Mouse (Mus musculus) heart, embryonic 14.5 days (tissue): Measurements from ENCODE around the gene Rfc2. TPM values are rescaled to one million over a fixed set of nuclear protein-coding genes. Genes with fewer than 3 reads are reported as not detected.

ENCODE experiments used
- ATAC-seq: fragments of 200-750 bp; cut with Nextera tagmentation; 2 replicates; pipeline ENCODE4 v1.8.0; 2017; ENCODE audit warnings: low read depth, moderate TSS enrichment; ENCODE audit not compliant: insufficient number of reproducible peaks, insufficient read depth, low FRiP score
- H3K27ac ChIP-seq, 2 experiments: fragments of 200-500 bp in 1 of 2; fragments of 300-500 bp in 1 of 2; sonication (generic) in 1 of 2; replicated peaks in 1 of 2; 2 replicates each; pipeline ENCODE4 v1.5.1; 2012 to 2014; ENCODE audit warnings: low read depth in 2 of 2, low read length in 2 of 2, control low read depth in 1 of 2, mild to moderate bottlenecking in 1 of 2, mixed read lengths in 1 of 2; ENCODE audit not compliant: control insufficient read depth in 1 of 2, insufficient read depth in 1 of 2
- H3K27me3 ChIP-seq: fragments of 300-500 bp; sonication (generic); 2 replicates; pipeline ENCODE4 v1.6.1; 2014; ENCODE audit warnings: mild to moderate bottlenecking, low read length, control low read depth; ENCODE audit not compliant: control insufficient read depth, insufficient read depth
- H3K36me3 ChIP-seq: fragments of 300-500 bp; sonication (generic); 2 replicates; pipeline ENCODE4 v1.6.1; 2014; ENCODE audit warnings: mild to moderate bottlenecking, control low read depth, low read length, mixed read lengths; ENCODE audit not compliant: control insufficient read depth, insufficient read depth
- H3K4me1 ChIP-seq, 2 experiments: fragments of 200-500 bp in 1 of 2; fragments of 300-500 bp in 1 of 2; sonication (generic) in 1 of 2; 2 replicates each; pipeline ENCODE4 v1.6.1; 2012 to 2014; ENCODE audit warnings: low read length in 2 of 2, control low read depth in 1 of 2, mixed read lengths in 1 of 2; ENCODE audit not compliant: control insufficient read depth in 2 of 2, insufficient read depth in 2 of 2
- H3K4me2 ChIP-seq: fragments of 300-500 bp; sonication (generic); 2 replicates; pipeline ENCODE4 v1.6.1; 2014; ENCODE audit warnings: mild to moderate bottlenecking, low read length
- H3K4me3 ChIP-seq, 2 experiments: fragments of 200-500 bp in 1 of 2; fragments of 300-500 bp in 1 of 2; sonication (generic) in 1 of 2; 2 replicates each; pipeline ENCODE4 v1.5.1; 2012 to 2014; ENCODE audit warnings: low read length in 2 of 2, mild to moderate bottlenecking in 2 of 2, control low read depth in 1 of 2, low read depth in 1 of 2, moderate library complexity in 1 of 2; ENCODE audit not compliant: control insufficient read depth in 1 of 2, insufficient read depth in 1 of 2
- H3K9ac ChIP-seq: fragments of 300-500 bp; sonication (generic); 2 replicates; pipeline ENCODE4 v1.6.1; 2014; ENCODE audit warnings: mild to moderate bottlenecking, low read length
- H3K9me3 ChIP-seq: fragments of 300-500 bp; sonication (generic); 2 replicates; pipeline ENCODE4 v1.6.1; 2016; ENCODE audit warnings: low read length, control low read depth; ENCODE audit not compliant: control insufficient read depth
- WGBS: fragments of 180-500 bp; shearing (Covaris S2); extraction: QIAGEN DNeasy Blood & Tissue Kit; methylation state at CpG from one replicate; pipeline ENCODE4 v1.1.7; 2014; 5-methylcytosine and 5-hydroxymethylcytosine counted together
- polyA plus RNA-seq: library from polyadenylated mRNA; unstranded; fragments of >200 nt; fragmentation: Nextera tagmentation; extraction: Ambion mirVana; gene quantifications from 2 replicates; pipeline ENCODE4 v1.2.1, GENCODE M21; 2014

The Rfc2 gene
- 181 and 184 TPM in 2 replicates for polyA plus RNA-seq

DNA sequence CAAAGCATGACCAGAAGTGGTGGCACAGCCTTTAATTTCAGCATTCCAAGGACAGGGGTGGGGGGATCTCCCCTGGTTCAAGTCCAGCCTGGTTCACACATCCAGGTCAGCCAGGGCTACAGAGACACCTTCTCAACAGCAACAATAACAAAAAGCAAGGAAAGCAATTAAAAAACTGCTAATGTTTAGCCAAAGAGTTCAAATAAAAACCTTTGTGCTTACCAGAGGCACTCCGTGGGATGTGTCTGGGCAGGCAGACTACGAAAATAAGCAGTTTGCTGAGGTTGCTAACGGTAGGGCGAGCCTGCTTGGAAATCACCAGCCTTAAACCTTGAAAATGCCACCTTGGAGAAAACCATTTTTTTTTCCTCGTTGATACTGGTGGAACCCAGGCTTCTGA, at the start of gene Rfc2:
Gene Rfc2, plus strand, starts transcription at position 221 of the 400 bp plus-strand sequence.
- WGBS, result 82% methylated on average over 5 of the region's 5 CpGs
- Histone ChIP-seq H3K9me3 (no peaks in the 10 kb centered on the region), H3K4me1 (peaks cover 2 to 9% of the 10 kb centered on the region in 2 experiments; a peak in 3 of 4 replicates), H3K27ac (no peak within 1 kb of the TSS), H3K27me3 (no peaks in the 10 kb centered on the region), H3K4me2 (no peak within 1 kb of the TSS), H3K4me3 (no peak within 1 kb of the TSS), H3K9ac (no peak within 1 kb of the TSS), H3K36me3 (no peaks in the 10 kb centered on the region)
- ATAC-seq, result no peak

DNA sequence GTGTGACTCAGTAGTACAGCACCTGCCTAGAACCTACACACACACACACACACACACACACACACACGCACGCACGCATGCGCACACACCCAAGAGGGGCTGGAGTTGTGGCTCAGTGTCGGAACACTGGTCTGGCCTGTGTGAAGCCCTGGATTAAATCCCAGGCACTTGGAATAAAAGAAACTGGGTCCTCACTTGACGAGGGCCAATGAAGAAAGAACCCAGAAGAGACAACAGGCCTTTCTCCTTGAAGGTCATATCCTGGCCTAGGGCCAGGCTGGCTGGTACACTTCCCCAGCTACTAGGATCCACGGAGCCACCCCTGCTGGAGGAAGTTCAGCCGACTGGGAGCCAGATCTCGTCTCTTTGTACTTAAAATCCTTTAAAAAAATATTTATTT, 49.6 kb upstream of the Rfc2 start:
- Histone ChIP-seq H3K4me2 (no peak overlapping the region), H3K27ac (no peak overlapping the region), H3K27me3 (no peaks in the 10 kb centered on the region), H3K4me1 (peaks cover 2 to 4% of the 10 kb centered on the region in 2 experiments; a peak in 1 of 4 replicates), H3K4me3 (no peak overlapping the region), H3K9ac (no peak overlapping the region), H3K36me3 (peaks cover 17% of the 10 kb centered on the region), H3K9me3 (no peaks in the 10 kb centered on the region)
- ATAC-seq, result no peak
- 83% methylated on average over 9 of the region's 9 CpGs for WGBS

DNA sequence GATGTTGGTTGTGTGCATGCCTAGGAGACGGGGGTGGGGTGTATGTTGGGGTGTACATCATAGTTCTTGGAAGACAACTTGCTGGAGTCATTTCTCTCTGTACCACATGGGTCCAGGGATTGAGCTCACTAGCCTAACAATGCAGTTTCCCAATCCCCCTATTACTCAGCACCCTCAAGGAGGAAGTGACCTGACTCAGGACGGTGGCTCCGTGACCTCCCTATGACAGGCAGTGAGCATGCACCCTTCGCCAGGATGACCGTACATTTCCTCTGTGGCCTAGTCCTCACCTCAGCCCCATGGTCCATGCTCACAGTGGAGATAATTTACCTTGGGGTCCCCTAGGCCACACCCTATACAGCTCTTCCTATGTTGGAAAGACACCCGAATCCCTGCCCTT, 48.7 kb upstream of the Rfc2 start:
- Histone ChIP-seq H3K27me3 (no peaks in the 10 kb centered on the region), H3K9me3 (no peaks in the 10 kb centered on the region), H3K4me1 (peaks cover 2 to 4% of the 10 kb centered on the region in 2 experiments; a peak in 1 of 4 replicates), H3K36me3 (peaks cover 17% of the 10 kb centered on the region), H3K27ac (no peak overlapping the region), H3K9ac (no peak overlapping the region), H3K4me3 (no peak overlapping the region), H3K4me2 (no peak overlapping the region)
- ATAC-seq, result no peak
- WGBS, result 88% methylated on average over 6 of the region's 6 CpGs

DNA sequence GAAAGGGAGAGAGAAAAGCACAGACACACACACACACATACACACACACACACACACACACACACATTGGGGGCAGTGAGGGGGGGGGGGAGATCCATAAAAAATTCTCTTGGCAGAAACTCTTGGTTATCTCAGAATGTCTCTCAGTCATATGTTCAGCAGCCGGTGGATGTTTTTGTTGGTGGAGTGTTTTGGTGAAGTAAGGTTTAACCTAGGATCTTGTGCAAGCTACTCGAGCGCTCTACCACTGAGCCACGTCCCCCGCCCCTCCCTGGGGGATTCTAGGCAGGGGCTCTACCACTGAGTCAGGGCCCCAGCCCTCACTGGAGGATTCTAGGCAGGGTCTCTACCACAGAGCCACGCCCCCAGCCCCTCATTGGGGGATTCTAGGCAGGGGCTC, 45.1 kb upstream of the Rfc2 start:
- WGBS, result 74% methylated on average over 6 of the region's 6 CpGs
- no peak overlapping the region for H3K9ac ChIP-seq
- ATAC-seq, result no peak
- peaks cover 8 to 9% of the 10 kb centered on the region in 2 experiments; a peak in 2 of 4 replicates for H3K4me1 ChIP-seq
- H3K36me3 ChIP-seq, result peaks cover 17% of the 10 kb centered on the region
- H3K9me3 ChIP-seq, result no peaks in the 10 kb centered on the region
- H3K4me3 ChIP-seq, result no peak overlapping the region
- H3K27me3 ChIP-seq, result no peaks in the 10 kb centered on the region
- no peak overlapping the region for H3K4me2 ChIP-seq
- no peak overlapping the region for H3K27ac ChIP-seq

DNA sequence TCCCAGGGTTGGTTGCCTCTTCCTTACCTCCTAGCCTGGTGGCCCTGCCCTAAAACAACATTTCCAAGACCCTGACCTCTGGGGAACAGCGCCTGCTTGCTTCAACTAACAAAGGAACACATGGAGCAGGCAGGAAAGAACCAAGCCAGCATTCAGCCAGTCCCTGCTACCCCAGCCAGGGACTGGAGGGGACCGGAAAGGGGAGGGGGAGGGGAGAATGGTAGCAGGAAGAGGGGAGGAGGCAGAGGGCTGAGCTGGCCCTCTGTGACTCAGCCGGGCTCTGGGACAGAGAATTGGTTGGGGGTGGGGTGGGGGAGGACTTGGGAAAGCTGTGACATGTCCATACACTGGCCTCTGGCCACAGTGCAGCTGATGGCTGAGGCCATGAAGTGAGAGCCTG, 41.3 kb upstream of the Rfc2 start:
- 10% methylated on average over 2 of the region's 3 CpGs for WGBS
- no peaks in the 10 kb centered on the region for H3K27me3 ChIP-seq
- H3K4me2 ChIP-seq, result peak overlapping the region; percentile 23; the same call in 1 of the 2 replicates
- H3K9ac ChIP-seq, result peak overlapping the region; percentile 25; the same call in 1 of the 2 replicates
- no peaks in the 10 kb centered on the region for H3K9me3 ChIP-seq
- H3K36me3 ChIP-seq, result no peaks in the 10 kb centered on the region; the same call in 1 of the 2 replicates
- H3K4me1 ChIP-seq, result peaks cover 14 to 21% of the 10 kb centered on the region in 2 experiments; a peak in 3 of 4 replicates
- ATAC-seq, result peak; percentile 82
- H3K27ac ChIP-seq, result peak overlapping the region; percentile 87 to 93
- H3K4me3 ChIP-seq, result no peak overlapping the region

DNA sequence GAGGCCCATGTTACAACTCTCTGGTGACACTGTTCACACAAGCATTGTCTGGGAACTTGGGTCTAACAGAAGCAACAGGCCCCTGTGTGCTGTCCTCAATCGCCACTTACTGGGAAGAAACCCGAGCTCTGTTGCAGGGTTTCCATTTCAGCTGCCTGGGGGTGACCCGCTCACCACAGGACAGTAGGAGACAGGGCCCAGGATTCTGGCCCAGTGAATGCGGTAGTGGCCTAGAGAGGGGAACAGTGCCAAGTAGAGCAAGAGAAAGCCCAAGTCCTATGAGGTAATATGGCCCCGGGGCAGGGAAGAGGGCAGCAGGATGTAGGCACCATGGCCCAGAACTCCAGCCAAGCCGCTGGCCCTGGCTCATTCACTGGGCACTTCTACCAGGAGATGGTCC, 40.3 kb upstream of the Rfc2 start:
- H3K27ac ChIP-seq, result peak overlapping the region; percentile 87 to 93
- 77% methylated on average over 6 of the region's 6 CpGs for WGBS
- H3K4me3 ChIP-seq, result no peak overlapping the region
- H3K36me3 ChIP-seq, result no peaks in the 10 kb centered on the region; the same call in 1 of the 2 replicates
- H3K4me2 ChIP-seq, result no peak overlapping the region
- no peaks in the 10 kb centered on the region for H3K27me3 ChIP-seq
- H3K9ac ChIP-seq, result no peak overlapping the region
- H3K4me1 ChIP-seq, result peaks cover 16 to 21% of the 10 kb centered on the region in 2 experiments; a peak in 3 of 4 replicates
- no peak for ATAC-seq
- H3K9me3 ChIP-seq, result no peaks in the 10 kb centered on the region

DNA sequence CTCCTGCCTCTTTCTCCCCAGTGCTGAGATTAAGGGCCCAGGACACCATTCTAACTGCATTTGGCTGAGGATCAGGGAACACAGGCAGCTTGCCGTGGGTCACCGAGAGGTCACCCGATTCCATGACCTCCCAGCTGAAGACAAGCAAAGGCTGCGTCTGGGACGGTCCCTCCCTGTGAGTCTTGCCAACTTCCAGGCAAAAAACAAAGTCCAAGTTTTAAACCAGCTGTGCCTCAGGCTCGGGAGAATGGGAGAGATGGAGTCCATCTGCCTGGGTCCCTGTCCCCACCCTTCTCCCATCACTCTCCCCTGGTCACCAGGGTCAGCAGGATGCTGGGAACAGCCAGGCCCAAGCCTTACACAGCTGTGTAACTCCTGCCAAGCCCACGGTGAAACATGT, 39.5 kb upstream of the Rfc2 start:
- H3K4me2 ChIP-seq, result no peak overlapping the region
- H3K9me3 ChIP-seq, result no peaks in the 10 kb centered on the region
- H3K4me1 ChIP-seq, result peaks cover 16 to 21% of the 10 kb centered on the region in 2 experiments; a peak in 3 of 4 replicates
- H3K36me3 ChIP-seq, result no peaks in the 10 kb centered on the region; the same call in 1 of the 2 replicates
- H3K9ac ChIP-seq, result no peak overlapping the region
- H3K4me3 ChIP-seq, result no peak overlapping the region
- ATAC-seq, result no peak
- no peaks in the 10 kb centered on the region for H3K27me3 ChIP-seq
- peak overlapping the region; percentile 12 to 45; a peak in 2 of 4 replicates for H3K27ac ChIP-seq
- WGBS, result 48% methylated on average over 7 of the region's 7 CpGs
